Mouse (Mus musculus) heart, embryonic 13.5 days (tissue): ENCODE measurements around the gene Rdm1. TPM values are rescaled to one million over a fixed set of nuclear protein-coding genes. Genes with fewer than 3 reads are reported as not detected.
A peak's percentile ranks its signal among the peaks of the same experiment; 100 is the strongest.
"Not testable (repeated sequence)": the region's sequence is repeated elsewhere in the genome, so short reads cannot be mapped to it uniquely, and the experiment has no call there.

ENCODE experiments used
- ATAC-seq: fragments of 200-750 bp; cut with Nextera tagmentation; 2 replicates; pipeline ENCODE4 v1.8.0; 2017; ENCODE audit warnings: moderate TSS enrichment; ENCODE audit not compliant: insufficient number of reproducible peaks, low FRiP score, low TSS enrichment; ENCODE audit errors: extremely low read depth
- H3K27ac ChIP-seq: fragments of 300-500 bp; sonication (generic); replicated peaks from 2 replicates; pipeline ENCODE4 v1.5.1; 2015; ENCODE audit warnings: moderate library complexity, mild to moderate bottlenecking, inconsistent platforms
- H3K27me3 ChIP-seq: fragments of 300-500 bp; sonication (generic); replicated peaks from 2 replicates; pipeline ENCODE4 v1.6.1; 2015; ENCODE audit warnings: mild to moderate bottlenecking, inconsistent platforms
- H3K36me3 ChIP-seq: fragments of 300-500 bp; sonication (generic); 2 replicates; pipeline ENCODE4 v1.6.1; 2015; ENCODE audit warnings: mild to moderate bottlenecking, inconsistent platforms
- H3K4me1 ChIP-seq: fragments of 300-500 bp; sonication (generic); 2 replicates; pipeline ENCODE4 v1.6.1; 2015; ENCODE audit warnings: inconsistent platforms
- H3K4me2 ChIP-seq: fragments of 300-500 bp; sonication (generic); 2 replicates; pipeline ENCODE4 v1.6.1; 2015; ENCODE audit warnings: inconsistent platforms, mild to moderate bottlenecking, moderate library complexity
- H3K4me3 ChIP-seq: fragments of 300-500 bp; sonication (generic); 2 replicates; pipeline ENCODE4 v1.5.1; 2015; ENCODE audit warnings: moderate library complexity, mild to moderate bottlenecking, inconsistent platforms
- H3K9ac ChIP-seq: fragments of 300-500 bp; sonication (generic); 2 replicates; pipeline ENCODE4 v1.6.1; 2015; ENCODE audit warnings: inconsistent platforms, mild to moderate bottlenecking, moderate library complexity
- H3K9me3 ChIP-seq: fragments of 300-500 bp; sonication (generic); 2 replicates; pipeline ENCODE4 v1.6.1; 2016; ENCODE audit warnings: inconsistent platforms
- WGBS: fragments of 180-500 bp; shearing (Covaris S2); methylation state at CpG from one replicate; pipeline ENCODE4 v1.1.7; 2015; ENCODE audit warnings: mixed read lengths; 5-methylcytosine and 5-hydroxymethylcytosine counted together
- polyA plus RNA-seq: library from polyadenylated mRNA; unstranded; fragments of >200 nt; fragmentation: Nextera tagmentation; extraction: Ambion mirVana; gene quantifications from 2 replicates; pipeline ENCODE4 v1.2.1, GENCODE M21; 2015

Rdm1 gene
- polyA plus RNA-seq, 1 experiment from 2014 or later: 31.8 TPM

GRCm38 (mm10) chr11:101642931-101643330, 15.9 kb downstream of the Rdm1 start:
- no peak for ATAC-seq
- no peak overlapping the region for H3K9ac ChIP-seq
- H3K4me3 ChIP-seq: no peak overlapping the region
- H3K36me3 ChIP-seq: no peaks in the 10 kb centered on the region
- peaks cover 18% of the 10 kb centered on the region for H3K4me1 ChIP-seq
- H3K9me3 ChIP-seq: no peaks in the 10 kb centered on the region
- WGBS: 52% methylated on average over 5 of the region's 5 CpGs
- H3K27ac ChIP-seq: no peak overlapping the region
- no peaks in the 10 kb centered on the region for H3K27me3 ChIP-seq
- no peak overlapping the region for H3K4me2 ChIP-seq

GRCm38 (mm10) chr11:101644591-101644990, 17.6 kb downstream of the Rdm1 start:
- Histone ChIP-seq H3K27me3 (no peaks in the 10 kb centered on the region), H3K4me1 (peaks cover 18% of the 10 kb centered on the region), H3K9ac (no peak overlapping the region), H3K9me3 (no peaks in the 10 kb centered on the region), H3K36me3 (no peaks in the 10 kb centered on the region), H3K27ac (0 out of 2 replicates have a peak overlapping the region, but pooled peaks have one; percentile 53), H3K4me3 (no peak overlapping the region), H3K4me2 (peak overlapping the region; percentile 25; the same call in 1 of the 2 replicates)
- WGBS: 56% methylated on average over 3 of the region's 3 CpGs
- no peak for ATAC-seq

- WGBS: 1% methylated on average over 4 of the region's 4 CpGs
- not testable (repeated sequence) for H3K36me3 ChIP-seq, H3K27me3 ChIP-seq, H3K9ac ChIP-seq, H3K9me3 ChIP-seq, ATAC-seq, H3K4me3 ChIP-seq
- Histone ChIP-seq H3K4me2 (peak overlapping the region; percentile 25; the same call in 1 of the 2 replicates), H3K27ac (peak overlapping the region; percentile 53), H3K4me1 (peaks cover 18% of the 10 kb centered on the region)
Observed at GRCm38 (mm10) chr11:101645043-101645410, 18.0 kb downstream of the Rdm1 start.

- not testable (repeated sequence) for H3K27me3 ChIP-seq, H3K36me3 ChIP-seq, H3K9me3 ChIP-seq
- peak overlapping the region; percentile 46 for H3K4me3 ChIP-seq
- ATAC-seq: peak; percentile 67
- under 1% methylated on average over 45 of the region's 56 CpGs for WGBS
- peak overlapping the region; percentile 81 for H3K9ac ChIP-seq
- H3K27ac ChIP-seq: peak overlapping the region; percentile 91
- peaks cover 15% of the 10 kb centered on the region for H3K4me1 ChIP-seq
- H3K4me2 ChIP-seq: peak overlapping the region; percentile 62
Observed at GRCm38 (mm10) chr11:101645411-101646282, 18.7 kb downstream of the Rdm1 start.

GRCm38 (mm10) chr11:101646283-101646794, 19.3 kb downstream of the Rdm1 start:
- Histone ChIP-seq H3K27ac (peak overlapping the region; percentile 91), H3K4me1 (peaks cover 12% of the 10 kb centered on the region), H3K9ac (peak overlapping the region; percentile 81), H3K4me2 (peak overlapping the region; percentile 62), H3K4me3 (peak overlapping the region; percentile 46)
- not testable (repeated sequence) for H3K36me3 ChIP-seq, ATAC-seq, H3K27me3 ChIP-seq, H3K9me3 ChIP-seq
- WGBS: 9% methylated on average over 16 of the region's 16 CpGs

- H3K4me1 ChIP-seq: peaks cover 12% of the 10 kb centered on the region
- not testable (repeated sequence) for H3K4me3 ChIP-seq, H3K9ac ChIP-seq, H3K27ac ChIP-seq, H3K36me3 ChIP-seq, ATAC-seq, H3K4me2 ChIP-seq, H3K27me3 ChIP-seq, H3K9me3 ChIP-seq
- WGBS: 90% methylated on average over 10 of the region's 10 CpGs
Observed at GRCm38 (mm10) chr11:101647093-101647492, 20.1 kb downstream of the Rdm1 start.

GRCm38 (mm10) chr11:101656356-101656755, 29.4 kb downstream of the Rdm1 start:
- Histone ChIP-seq H3K4me2 (no peak overlapping the region), H3K27me3 (no peaks in the 10 kb centered on the region), H3K27ac (no peak overlapping the region), H3K36me3 (no peaks in the 10 kb centered on the region), H3K4me3 (no peak overlapping the region), H3K4me1 (peaks cover 9% of the 10 kb centered on the region), H3K9ac (no peak overlapping the region), H3K9me3 (no peaks in the 10 kb centered on the region)
- ATAC-seq: no peak
- 83% methylated on average over 4 of the region's 4 CpGs for WGBS

- peaks cover 9% of the 10 kb centered on the region for H3K4me1 ChIP-seq
- no peaks in the 10 kb centered on the region for H3K9me3 ChIP-seq
- no peak for ATAC-seq
- no peaks in the 10 kb centered on the region for H3K27me3 ChIP-seq
- H3K9ac ChIP-seq: peak overlapping the region; percentile 86
- H3K4me3 ChIP-seq: peak overlapping the region; percentile 41
- WGBS: 10% methylated on average over 3 of the region's 3 CpGs
- H3K4me2 ChIP-seq: peak overlapping the region; percentile 68
- peak overlapping the region; percentile 96 for H3K27ac ChIP-seq
- H3K36me3 ChIP-seq: no peaks in the 10 kb centered on the region
Observed at GRCm38 (mm10) chr11:101657528-101657885, 30.5 kb downstream of the Rdm1 start.

GRCm38 (mm10) chr11:101657886-101658750, 31.1 kb downstream of the Rdm1 start:
- WGBS: under 1% methylated on average over 38 of the region's 40 CpGs
- ATAC-seq: peak; percentile 76

GRCm38 (mm10) chr11:101658751-101659558, 32.0 kb downstream of the Rdm1 start:
- no peak overlapping the region for H3K9ac ChIP-seq
- no peaks in the 10 kb centered on the region for H3K9me3 ChIP-seq
- H3K4me3 ChIP-seq: no peak overlapping the region
- peak overlapping the region; percentile 69 for H3K27ac ChIP-seq
- H3K36me3 ChIP-seq: no peaks in the 10 kb centered on the region
- no peak; the same call in 1 of the 2 replicates for ATAC-seq
- H3K27me3 ChIP-seq: no peaks in the 10 kb centered on the region
- 29% methylated on average over 10 of the region's 10 CpGs for WGBS
- peak overlapping the region; percentile 23 for H3K4me2 ChIP-seq
- peaks cover 17% of the 10 kb centered on the region for H3K4me1 ChIP-seq

More at GRCm38 (mm10) chr11:101657886-101658750, 31.1 kb downstream of the Rdm1 start:
- H3K9me3 ChIP-seq, H3K27me3 ChIP-seq, H3K36me3 ChIP-seq: not testable (repeated sequence)
- H3K4me3 ChIP-seq: peak overlapping the region; percentile 41
- H3K4me2 ChIP-seq: peak overlapping the region; percentile 68
- peaks cover 10% of the 10 kb centered on the region for H3K4me1 ChIP-seq
- peak overlapping the region; percentile 86 for H3K9ac ChIP-seq
- peak overlapping the region; percentile 96 for H3K27ac ChIP-seq
